Mouse (Mus musculus): ENCODE data around the gene Irf2bp1. TPM values are rescaled to one million over a fixed set of nuclear protein-coding genes. Genes with fewer than 3 reads are reported as not detected.

Gene Irf2bp1
- polyA plus RNA-seq, 1 experiment from 2014 or later: 31.1 TPM

GRCm38 (mm10) chr7:19022189-19022958 lies 18.5 kb downstream of the Irf2bp1 start:
- no peak for DNase-seq (ENCODE audit: low spot score)
- WGBS: 62% methylated on average over 18 of the region's 18 CpGs

GRCm38 (mm10) chr7:19023357-19023814 lies 19.5 kb downstream of the Irf2bp1 start, which contains the start of gene Foxa3:
Gene Foxa3, minus strand, starts transcription at chr7:19023538.
- peak within 1 kb of the TSS; percentile 94 for H3K27ac ChIP-seq
- 7% methylated on average over 30 of the region's 30 CpGs for WGBS
- DNase-seq (ENCODE audit: low spot score): peak; percentile 15
- H3K27me3 ChIP-seq (ENCODE audit: insufficient read depth, poor library complexity, severe bottlenecking): peaks cover 38% of the 10 kb centered on the region
- peaks cover 3% of the 10 kb centered on the region for H3K36me3 ChIP-seq
- 0 out of 2 replicates have a peak, but pooled peaks cover 6% of the 10 kb centered on the region for H3K9me3 ChIP-seq
- H3K4me3 ChIP-seq: peak within 1 kb of the TSS; percentile 96
- H3K4me1 ChIP-seq (replicated peaks): peaks cover 39% of the 10 kb centered on the region

More at GRCm38 (mm10) chr7:19022189-19022958, 18.5 kb downstream of the Irf2bp1 start:
- Histone ChIP-seq H3K9me3 (0 out of 2 replicates have a peak, but pooled peaks cover 6% of the 10 kb centered on the region), H3K27ac (no peak overlapping the region), H3K27me3 (ENCODE audit: insufficient read depth, poor library complexity, severe bottlenecking) (peaks cover 38% of the 10 kb centered on the region), H3K4me3 (no peak overlapping the region), H3K36me3 (no peaks in the 10 kb centered on the region), H3K4me1 (replicated peaks) (peaks cover 35% of the 10 kb centered on the region)

- peak within 1 kb of the TSS; percentile 94 for H3K27ac ChIP-seq
Measured at GRCm38 (mm10) chr7:19024096-19024506, 20.3 kb downstream of the Irf2bp1 start, which contains the start of gene Sympk. Gene Sympk, plus strand, starts transcription at chr7:19024377.

GRCm38 (mm10) chr7:19024581-19025255 lies 20.9 kb downstream of the Irf2bp1 start:
- peaks cover 39% of the 10 kb centered on the region for H3K4me1 ChIP-seq (replicated peaks)
- peak overlapping the region; percentile 94 for H3K27ac ChIP-seq
- H3K9me3 ChIP-seq: 0 out of 2 replicates have a peak, but pooled peaks cover 3% of the 10 kb centered on the region
- peaks cover 38% of the 10 kb centered on the region for H3K27me3 ChIP-seq (ENCODE audit: insufficient read depth, poor library complexity, severe bottlenecking)
- 2% methylated on average over 36 of the region's 36 CpGs for WGBS
- H3K36me3 ChIP-seq: peaks cover 16% of the 10 kb centered on the region
- DNase-seq (ENCODE audit: low spot score): no peak
- H3K4me3 ChIP-seq: peak overlapping the region; percentile 96

More at GRCm38 (mm10) chr7:19024096-19024506, 20.3 kb downstream of the Irf2bp1 start, which contains the start of gene Sympk:
- H3K9me3 ChIP-seq: 0 out of 2 replicates have a peak, but pooled peaks cover 3% of the 10 kb centered on the region
- H3K27me3 ChIP-seq (ENCODE audit: insufficient read depth, poor library complexity, severe bottlenecking): peaks cover 38% of the 10 kb centered on the region
- WGBS: under 1% methylated on average over 50 of the region's 50 CpGs
- DNase-seq (ENCODE audit: low spot score): peak; percentile 96
- H3K4me3 ChIP-seq: peak within 1 kb of the TSS; percentile 96
- H3K36me3 ChIP-seq: peaks cover 10% of the 10 kb centered on the region
- peaks cover 39% of the 10 kb centered on the region for H3K4me1 ChIP-seq (replicated peaks)

GRCm38 (mm10) chr7:19028067-19028466 lies 24.2 kb downstream of the Irf2bp1 start:
- Histone ChIP-seq H3K4me1 (replicated peaks) (peaks cover 47% of the 10 kb centered on the region), H3K4me3 (no peak overlapping the region), H3K27me3 (ENCODE audit: insufficient read depth, poor library complexity, severe bottlenecking) (peaks cover 9% of the 10 kb centered on the region), H3K36me3 (peaks cover 49% of the 10 kb centered on the region), H3K27ac (no peak overlapping the region), H3K9me3 (0 out of 2 replicates have a peak, but pooled peaks cover 3% of the 10 kb centered on the region)
- no peak for DNase-seq (ENCODE audit: low spot score)

GRCm38 (mm10) chr7:19029084-19029653 lies 25.3 kb downstream of the Irf2bp1 start:
- H3K4me1 ChIP-seq (replicated peaks): peaks cover 36% of the 10 kb centered on the region
- peaks cover 60% of the 10 kb centered on the region for H3K36me3 ChIP-seq
- H3K4me3 ChIP-seq: 0 out of 2 replicates have a peak overlapping the region, but pooled peaks have one; percentile 0
- H3K27ac ChIP-seq: no peak overlapping the region
- WGBS: 63% methylated on average over 6 of the region's 6 CpGs
- DNase-seq (ENCODE audit: low spot score): peak; percentile 59
- H3K9me3 ChIP-seq: no peaks in the 10 kb centered on the region
- no peaks in the 10 kb centered on the region for H3K27me3 ChIP-seq (ENCODE audit: insufficient read depth, poor library complexity, severe bottlenecking)

GRCm38 (mm10) chr7:19031641-19032040 lies 27.8 kb downstream of the Irf2bp1 start:
- DNase-seq (ENCODE audit: low spot score): peak; percentile 59
- H3K27ac ChIP-seq: no peak overlapping the region
- H3K36me3 ChIP-seq: peaks cover 85% of the 10 kb centered on the region
- peaks cover 13% of the 10 kb centered on the region for H3K4me1 ChIP-seq (replicated peaks)
- no peak overlapping the region for H3K4me3 ChIP-seq
- 35% methylated on average over 4 of the region's 4 CpGs for WGBS
- H3K9me3 ChIP-seq: no peaks in the 10 kb centered on the region
- no peaks in the 10 kb centered on the region for H3K27me3 ChIP-seq (ENCODE audit: insufficient read depth, poor library complexity, severe bottlenecking)

GRCm38 (mm10) chr7:19044616-19045015 lies 40.8 kb downstream of the Irf2bp1 start:
- Histone ChIP-seq H3K9me3 (no peaks in the 10 kb centered on the region), H3K4me1 (replicated peaks) (no peaks in the 10 kb centered on the region), H3K4me3 (no peak overlapping the region), H3K36me3 (peaks cover 99% of the 10 kb centered on the region), H3K27ac (no peak overlapping the region), H3K27me3 (ENCODE audit: insufficient read depth, poor library complexity, severe bottlenecking) (no peaks in the 10 kb centered on the region)
- DNase-seq (ENCODE audit: low spot score): no peak
- WGBS: 95% methylated on average over 6 of the region's 6 CpGs

GRCm38 (mm10) chr7:19046286-19047069 lies 42.6 kb downstream of the Irf2bp1 start:
- WGBS: 95% methylated on average over 11 of the region's 11 CpGs
- Histone ChIP-seq H3K4me3 (no peak overlapping the region), H3K4me1 (replicated peaks) (no peaks in the 10 kb centered on the region), H3K36me3 (peaks cover 99% of the 10 kb centered on the region), H3K27ac (no peak overlapping the region), H3K9me3 (no peaks in the 10 kb centered on the region), H3K27me3 (ENCODE audit: insufficient read depth, poor library complexity, severe bottlenecking) (no peaks in the 10 kb centered on the region)
- no peak for DNase-seq (ENCODE audit: low spot score)

- WGBS: 90% methylated on average over 14 of the region's 14 CpGs
- Histone ChIP-seq H3K4me3 (no peak overlapping the region), H3K27ac (no peak overlapping the region), H3K9me3 (no peaks in the 10 kb centered on the region), H3K36me3 (peaks cover 99% of the 10 kb centered on the region), H3K4me1 (replicated peaks) (no peaks in the 10 kb centered on the region), H3K27me3 (ENCODE audit: insufficient read depth, poor library complexity, severe bottlenecking) (no peaks in the 10 kb centered on the region)
- no peak for DNase-seq (ENCODE audit: low spot score)
Measured at GRCm38 (mm10) chr7:19048006-19048527, 44.2 kb downstream of the Irf2bp1 start.

- whole genome bisulfite sequencing: 92% methylated on average over 5 of the region's 5 CpGs
- no peak overlapping the region for H3K27ac ChIP-seq
- no peak overlapping the region for H3K4me3 ChIP-seq
Measured at GRCm38 (mm10) chr7:19049252-19049651, 45.4 kb downstream of the Irf2bp1 start.

GRCm38 (mm10) chr7:19050172-19050571 lies 46.3 kb downstream of the Irf2bp1 start:
- WGBS: 88% methylated on average over 8 of the region's 8 CpGs
- Histone ChIP-seq H3K27ac (no peak overlapping the region), H3K36me3 (peaks cover 98% of the 10 kb centered on the region), H3K4me3 (no peak overlapping the region), H3K9me3 (no peaks in the 10 kb centered on the region; the same call in 1 of the 2 replicates), H3K27me3 (ENCODE audit: insufficient read depth, poor library complexity, severe bottlenecking) (no peaks in the 10 kb centered on the region), H3K4me1 (replicated peaks) (peaks cover 15% of the 10 kb centered on the region)
- no peak for DNase-seq (ENCODE audit: low spot score)

More at GRCm38 (mm10) chr7:19049252-19049651, 45.4 kb downstream of the Irf2bp1 start:
- no peak for DNase-seq (ENCODE audit: low spot score)
- peaks cover 7% of the 10 kb centered on the region for H3K4me1 ChIP-seq (replicated peaks)
- H3K36me3 ChIP-seq: peaks cover 99% of the 10 kb centered on the region
- H3K27me3 ChIP-seq (ENCODE audit: insufficient read depth, poor library complexity, severe bottlenecking): no peaks in the 10 kb centered on the region
- no peaks in the 10 kb centered on the region for H3K9me3 ChIP-seq

Measured in hindbrain, embryonic 10.5 days (tissue).